Mouse (Mus musculus): ENCODE measurements around the gene Qdpr.

Gene Qdpr

DNA sequence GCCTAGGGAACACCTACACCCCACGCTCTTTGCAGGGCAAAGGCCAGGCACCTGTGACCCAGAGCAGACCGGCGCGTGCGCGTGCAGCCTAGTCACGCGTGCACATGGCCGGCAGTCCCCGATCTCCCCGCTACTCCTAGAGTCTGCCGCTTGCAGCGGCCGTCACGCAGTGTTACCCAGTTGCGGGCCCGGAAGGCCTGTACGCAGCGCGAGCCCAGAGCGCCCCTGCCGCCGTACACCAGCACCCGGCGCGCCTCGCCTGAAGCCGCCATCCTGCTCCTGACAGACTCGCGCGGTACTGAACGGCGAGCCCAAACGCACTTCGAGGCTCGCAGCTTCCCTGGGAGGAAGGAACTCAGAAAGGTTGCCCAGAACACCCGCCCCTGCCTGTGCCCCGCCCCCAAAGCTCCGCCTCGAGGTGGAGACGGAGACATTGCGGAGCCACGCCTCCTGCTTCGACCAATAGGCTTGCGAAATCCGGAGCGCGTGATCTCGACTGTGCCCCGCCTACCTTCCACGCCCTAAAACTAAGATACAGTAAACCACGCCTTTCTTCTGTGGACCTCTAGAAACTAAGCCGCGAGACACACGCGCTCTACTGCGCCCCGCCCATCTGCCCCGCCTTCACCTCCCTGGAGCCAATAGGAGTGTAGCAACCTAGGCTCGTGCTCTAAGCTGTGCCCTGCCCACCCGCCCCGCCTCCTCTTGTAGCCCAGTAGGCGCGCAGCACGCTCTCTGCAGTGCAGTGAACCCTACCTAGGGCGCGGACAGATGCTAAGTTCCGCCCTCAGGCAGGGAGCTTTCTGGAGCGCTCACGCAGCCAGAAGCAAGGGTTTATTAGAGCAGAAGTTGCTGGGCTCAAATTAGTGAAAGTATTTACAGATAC lies at the start of gene Qdpr:
Qdpr (minus strand) TSS at position 406 of the 886 bp plus-strand sequence.
- DNase-seq: peak; percentile 98

DNA sequence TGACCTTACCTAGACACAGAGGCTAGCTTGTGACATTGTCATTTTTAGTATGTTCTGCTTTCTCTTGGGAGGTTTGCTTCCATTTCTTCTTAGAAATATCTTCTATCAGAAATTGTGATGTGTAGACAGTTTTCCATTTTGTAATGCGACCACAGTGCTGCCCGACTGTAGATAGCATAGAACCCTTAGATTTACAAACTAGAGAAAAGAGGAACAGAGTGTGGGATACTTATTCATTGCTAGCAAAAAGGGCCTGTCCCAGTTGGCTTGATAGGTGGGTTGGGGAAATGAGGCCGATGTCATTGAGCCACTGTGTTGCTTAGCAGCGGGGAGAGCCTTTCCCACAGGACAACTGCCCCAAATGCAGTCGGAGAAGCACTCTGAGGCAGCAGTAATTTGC lies 47.5 kb upstream of the Qdpr start:
- no peak for DNase-seq

DNA sequence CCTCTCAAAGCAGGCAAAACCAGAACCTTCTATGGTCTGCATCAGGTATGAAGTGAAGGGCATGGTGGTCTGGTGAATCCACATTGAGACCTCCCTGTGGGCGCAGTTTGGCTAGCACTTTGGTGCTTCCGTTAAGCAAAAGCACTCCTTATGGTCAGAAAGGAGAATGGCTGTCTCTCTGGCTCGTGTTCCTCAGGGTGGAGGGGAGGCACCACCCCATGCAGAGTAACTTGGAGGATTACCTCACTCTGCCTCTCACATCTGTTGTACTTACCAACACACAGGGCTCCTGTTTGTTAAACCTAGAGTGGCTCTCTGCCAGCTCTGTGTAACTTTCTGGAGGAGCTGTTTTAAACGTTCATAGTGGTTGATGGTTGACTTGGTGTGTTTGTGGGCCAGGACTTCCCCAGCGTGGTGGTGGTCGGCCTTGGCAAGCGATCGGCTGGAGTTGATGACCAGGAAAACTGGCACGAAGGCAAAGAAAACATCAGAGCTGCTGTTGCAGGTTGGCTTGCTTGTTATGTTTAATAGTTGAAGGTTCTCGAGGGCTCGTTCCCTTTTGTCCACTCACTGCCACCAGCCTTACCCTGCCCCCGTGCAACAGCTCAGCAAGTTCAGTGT lies 47.0 kb upstream of the Qdpr start:
- DNase-seq: no peak

DNA sequence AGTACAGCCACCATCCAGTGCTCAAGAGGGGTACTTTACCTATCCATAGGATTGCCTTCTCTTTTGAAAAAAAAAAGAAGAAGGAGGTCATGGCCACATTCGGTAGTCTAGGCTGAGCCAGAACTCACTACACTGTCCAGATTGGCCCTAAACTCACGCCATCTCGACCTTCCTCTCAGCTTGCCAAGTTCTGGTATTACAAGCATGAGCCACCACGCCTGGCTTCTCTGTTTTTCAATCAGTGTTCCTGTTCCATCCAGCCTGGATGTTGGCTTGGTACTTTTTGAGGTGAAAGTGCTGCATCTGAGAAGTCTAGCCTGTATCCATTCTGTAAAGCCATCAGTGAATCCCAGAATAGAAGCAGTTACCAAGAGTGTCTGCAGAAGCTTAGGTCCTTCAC lies 46.4 kb upstream of the Qdpr start:
- DNase-seq: no peak

DNA sequence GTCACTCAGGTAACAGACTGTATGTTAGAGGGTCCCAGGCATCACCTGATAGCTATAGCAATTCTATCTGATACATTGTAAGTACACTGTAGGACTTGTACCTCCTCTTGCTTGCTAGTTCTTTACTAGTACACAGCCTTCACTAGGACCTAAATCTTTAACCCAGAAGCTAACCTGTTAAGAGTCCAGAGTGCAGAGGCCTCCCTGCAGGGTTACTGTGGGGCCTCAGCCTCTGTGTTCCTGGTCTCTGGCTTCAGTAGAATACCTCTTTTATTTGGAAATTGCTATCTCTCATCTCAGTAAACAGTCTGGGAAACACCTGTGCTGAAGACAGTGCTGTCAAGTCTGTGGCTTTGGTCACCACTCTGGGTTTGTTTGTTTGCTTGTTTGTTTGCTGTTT lies 46.0 kb upstream of the Qdpr start:
- DNase-seq: no peak

DNA sequence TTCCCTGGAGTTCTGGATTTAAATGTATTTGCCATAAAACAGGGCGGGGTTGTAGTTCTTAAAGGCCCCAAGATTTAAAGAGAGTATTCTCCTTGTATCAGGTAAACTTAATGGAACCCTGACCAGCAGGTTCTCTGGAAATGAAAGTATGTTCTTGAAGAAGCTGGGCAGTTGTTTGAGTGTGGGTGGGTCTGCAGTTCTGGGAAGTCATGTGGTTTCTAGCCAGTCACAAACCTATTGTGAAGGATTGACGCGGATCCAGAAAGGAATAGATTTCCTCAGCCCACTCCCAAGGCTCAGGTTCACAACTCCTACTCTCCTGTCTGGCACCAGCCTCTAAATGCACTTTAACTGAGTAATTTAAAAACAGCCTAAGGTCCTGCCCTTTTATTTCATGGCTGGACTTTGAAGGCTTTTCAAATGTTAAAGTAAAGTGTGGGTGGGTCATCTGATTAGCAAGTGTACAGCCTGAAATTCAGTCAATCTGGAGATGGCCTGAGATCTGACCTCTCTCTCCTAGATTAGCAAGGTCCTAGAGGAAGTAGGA lies 45.5 kb upstream of the Qdpr start:
- DNase-seq: no peak

DNA sequence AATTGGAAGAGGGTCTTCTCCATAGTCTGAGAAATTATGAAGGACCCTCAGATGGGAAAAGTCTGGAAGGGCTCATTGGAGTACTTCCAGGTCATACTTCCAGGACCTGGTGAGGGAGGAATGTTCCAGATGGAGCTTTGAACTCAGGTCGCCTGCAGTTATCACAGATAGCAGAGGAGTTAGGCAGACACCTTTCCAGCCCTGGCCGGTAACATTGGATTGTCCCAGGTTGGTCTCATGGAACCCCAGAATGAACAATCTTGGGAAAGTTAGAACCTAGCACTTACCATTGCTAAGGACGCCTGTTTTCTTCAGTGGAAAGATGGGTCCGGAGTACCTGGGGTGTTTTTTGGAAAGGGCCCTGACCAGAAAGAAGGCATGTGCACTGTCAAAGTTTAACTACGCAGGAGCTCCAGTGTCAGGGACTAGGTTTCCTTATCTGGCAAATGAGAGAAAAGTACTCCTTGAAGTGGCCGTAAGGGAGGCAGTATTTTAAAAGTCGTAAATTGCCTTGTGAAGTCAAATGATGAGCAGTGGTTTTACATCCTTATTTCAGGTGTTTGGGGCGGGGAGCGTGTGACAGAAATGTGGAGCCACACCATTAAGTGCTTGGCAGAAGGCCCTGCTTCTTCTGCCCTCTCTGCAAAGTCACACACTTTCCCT lies 44.2 kb upstream of the Qdpr start:
- no peak for DNase-seq

DNA sequence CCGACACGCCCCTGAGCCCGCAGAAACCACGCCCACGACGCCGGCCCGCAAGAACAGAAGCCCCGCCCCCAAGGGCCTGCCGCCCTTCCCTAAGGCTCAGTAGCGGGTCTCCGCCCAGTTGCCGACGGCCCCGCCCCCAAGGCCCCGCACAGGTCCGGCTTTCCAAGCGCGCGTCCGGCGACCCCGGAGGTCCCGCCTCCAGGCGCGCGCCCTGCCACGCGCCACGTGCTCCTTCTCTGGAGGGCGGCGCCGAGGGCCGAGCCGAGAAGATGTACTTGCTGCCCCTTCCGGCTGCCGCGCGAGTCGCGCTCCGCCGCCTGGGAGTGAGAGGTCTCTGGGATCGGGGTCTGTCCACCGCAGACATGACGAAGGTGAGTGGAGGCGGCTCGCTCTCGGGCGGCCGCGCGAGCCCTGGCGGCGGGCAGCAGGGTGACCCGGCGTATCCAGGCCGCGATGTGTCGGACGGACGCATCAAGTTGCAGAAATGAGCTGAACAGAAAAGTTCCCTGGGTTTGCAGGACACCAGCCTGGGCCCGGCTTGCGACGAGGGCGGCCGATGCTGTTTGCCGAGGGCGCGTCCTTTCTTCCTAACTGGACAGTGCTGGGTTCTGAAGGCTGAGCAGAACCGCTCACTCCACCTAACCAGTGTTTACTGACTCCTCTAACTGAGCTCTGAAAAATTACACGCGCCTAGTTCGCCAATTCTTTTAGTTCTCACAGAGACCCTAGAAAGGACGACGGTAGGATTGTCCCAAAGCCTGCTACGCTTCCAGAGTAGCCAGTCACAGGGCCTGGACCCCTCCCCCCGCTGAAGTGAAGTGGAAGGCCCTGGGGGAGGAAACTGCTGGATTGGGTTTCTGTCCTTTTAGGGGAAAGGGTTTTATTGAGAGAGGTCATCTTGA lies 43.4 kb upstream of the Qdpr start, which contains the start of gene Lap3:
Lap3 (plus strand) TSS at position 184 of the 902 bp plus-strand sequence.
- peak; percentile 99 for DNase-seq

DNA sequence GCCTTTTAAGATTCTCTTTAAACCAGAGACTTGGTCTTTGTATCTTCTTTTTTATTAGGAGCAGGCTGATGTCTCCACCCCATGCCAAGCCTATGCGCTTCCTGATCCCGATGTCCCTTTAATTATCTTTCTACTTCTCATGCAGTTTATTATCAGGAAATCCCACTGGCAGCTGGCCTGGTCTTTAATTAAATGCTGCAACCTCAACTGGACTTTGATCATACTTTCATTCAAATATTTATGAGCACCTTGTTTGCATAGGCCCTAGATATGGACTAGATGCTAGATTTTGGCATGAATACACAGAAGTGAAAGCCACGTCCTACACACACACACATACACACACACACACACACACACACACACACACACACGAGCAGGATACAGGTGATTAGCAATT lies 41.7 kb upstream of the Qdpr start:
- no peak for DNase-seq

DNA sequence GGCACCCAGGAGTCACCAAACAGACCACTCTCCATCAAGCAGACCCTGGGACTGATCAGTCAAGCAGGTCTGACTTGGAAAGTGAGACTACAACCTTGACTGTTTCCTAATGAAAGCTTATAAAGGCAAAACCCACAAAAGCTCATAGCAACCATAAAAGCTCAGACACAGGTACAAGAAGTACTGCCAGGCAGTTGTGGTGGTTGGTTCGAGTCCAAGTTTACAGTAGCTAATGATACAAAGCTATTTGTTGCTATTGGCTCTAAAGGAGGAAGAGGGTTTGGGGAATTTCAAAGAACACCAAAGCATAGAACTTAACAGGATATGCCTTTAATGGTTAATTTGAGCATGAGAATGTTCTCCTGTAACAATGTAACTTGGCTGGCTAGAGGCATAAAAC lies 33.6 kb upstream of the Qdpr start:
- DNase-seq: no peak

DNA sequence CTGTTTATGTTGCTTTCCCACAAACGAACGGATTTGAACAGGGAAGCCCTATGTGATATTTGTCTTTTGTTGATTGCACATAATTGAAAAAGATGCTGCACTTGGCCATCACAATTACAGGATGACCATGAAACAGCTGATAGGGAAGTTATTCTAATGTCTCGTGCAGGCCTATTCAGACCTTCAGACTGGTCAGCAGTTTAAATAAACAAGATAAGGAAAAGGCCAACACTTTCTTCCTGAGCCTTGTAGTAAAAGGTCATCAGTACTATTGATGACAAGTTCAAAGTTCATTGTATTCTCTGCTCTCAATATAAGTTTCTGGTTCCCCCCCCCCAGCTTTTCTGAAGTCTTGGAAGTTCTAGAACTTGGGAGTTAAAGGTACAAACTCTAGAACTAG lies 32.6 kb upstream of the Qdpr start:
- DNase-seq: no peak

DNA sequence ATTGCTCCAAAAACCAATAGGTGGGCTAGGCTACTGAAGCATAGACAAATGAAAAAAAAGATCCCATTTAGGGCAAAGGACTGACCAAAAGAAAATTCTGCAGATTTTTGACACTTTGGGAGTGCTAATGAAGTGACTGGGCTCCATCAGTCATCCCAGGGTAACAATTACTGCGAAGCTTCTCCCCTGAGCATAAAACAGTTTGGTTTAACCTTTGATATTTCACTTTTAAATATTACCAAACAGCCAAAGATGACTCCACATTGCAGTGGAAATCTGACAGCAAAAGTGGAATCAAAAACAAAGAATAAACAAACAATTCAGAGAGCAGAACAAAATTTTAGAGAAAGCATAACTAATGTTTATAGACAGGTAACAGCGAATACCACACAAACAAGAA lies 31.1 kb upstream of the Qdpr start:
- no peak for DNase-seq

DNA sequence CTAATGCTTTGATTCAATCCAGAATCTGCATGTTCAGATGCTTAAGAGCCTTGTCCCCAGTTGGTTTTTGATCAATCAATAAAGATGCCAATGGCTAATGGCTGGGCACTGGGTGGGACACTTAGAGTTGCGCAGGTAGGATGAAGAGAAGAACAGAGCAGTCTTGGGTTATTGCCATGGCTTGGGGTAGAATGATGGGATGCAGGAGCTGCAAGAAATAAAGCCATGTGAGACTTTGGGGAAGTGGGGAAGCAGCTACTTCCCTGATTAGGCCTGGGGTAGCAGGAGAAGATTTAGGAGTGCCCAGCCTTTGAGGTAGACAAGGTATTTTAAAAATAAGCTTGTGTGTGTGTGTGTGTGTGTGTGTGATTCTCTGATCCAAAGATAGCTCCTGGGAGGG lies 30.0 kb upstream of the Qdpr start:
- no peak for DNase-seq

DNA sequence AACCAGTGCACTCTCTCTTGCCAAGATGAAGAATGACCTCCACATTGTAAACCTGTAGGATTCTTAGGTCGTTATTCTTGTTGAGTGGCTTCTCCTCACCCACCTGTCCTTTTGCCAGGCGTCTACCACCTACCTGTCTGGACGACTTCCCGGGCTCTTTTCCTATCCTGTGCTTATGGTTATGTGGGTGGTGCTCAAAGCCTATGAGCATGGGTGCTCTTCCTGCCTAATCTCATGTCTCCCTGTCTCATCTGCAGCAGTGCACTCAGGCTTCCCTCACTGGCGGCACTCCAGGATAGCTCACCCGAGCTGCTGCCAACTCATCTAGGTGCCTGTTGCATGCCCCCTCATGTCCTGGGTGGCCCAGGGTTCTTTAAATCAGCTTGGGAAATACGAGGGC lies 27.6 kb upstream of the Qdpr start:
- DNase-seq: no peak

DNA sequence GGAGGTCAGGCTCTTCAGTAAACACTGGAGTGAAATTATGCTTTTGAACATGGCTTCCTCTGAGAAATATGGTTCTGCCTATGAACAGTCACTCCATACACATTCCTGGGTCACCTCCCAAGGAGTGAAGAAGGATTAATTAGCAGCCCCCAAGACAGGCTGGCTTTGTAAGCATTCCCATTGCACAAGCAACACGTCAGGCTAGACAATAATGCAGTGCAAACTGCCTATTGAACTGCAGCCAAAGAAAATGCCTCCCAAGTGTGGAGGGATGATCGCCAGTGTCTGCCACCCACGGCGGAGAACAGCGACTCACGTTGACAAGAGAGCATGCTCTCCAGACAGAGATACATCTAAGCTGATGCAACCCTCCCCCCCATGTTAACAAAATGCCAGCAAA lies 26.3 kb upstream of the Qdpr start:
- DNase-seq: no peak

DNA sequence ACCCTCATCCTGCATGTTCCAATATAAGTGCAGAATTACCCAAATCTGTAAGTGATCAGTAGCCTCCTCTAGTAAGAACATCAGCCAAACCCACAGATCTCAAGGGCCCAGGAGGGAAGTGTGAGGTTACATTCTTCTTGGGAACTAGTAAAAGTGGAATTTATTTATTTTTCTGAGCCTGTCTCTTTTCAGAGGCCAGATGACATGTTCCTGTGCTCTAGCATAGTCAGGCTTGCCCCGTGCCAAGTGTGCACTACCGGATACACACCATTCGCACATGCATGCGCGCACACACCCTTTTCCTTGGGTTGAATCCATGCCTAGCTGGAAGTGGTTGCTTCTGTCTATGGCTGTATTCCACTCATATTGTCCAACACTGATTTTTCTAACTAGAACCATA lies 25.7 kb upstream of the Qdpr start:
- DNase-seq: no peak

DNA sequence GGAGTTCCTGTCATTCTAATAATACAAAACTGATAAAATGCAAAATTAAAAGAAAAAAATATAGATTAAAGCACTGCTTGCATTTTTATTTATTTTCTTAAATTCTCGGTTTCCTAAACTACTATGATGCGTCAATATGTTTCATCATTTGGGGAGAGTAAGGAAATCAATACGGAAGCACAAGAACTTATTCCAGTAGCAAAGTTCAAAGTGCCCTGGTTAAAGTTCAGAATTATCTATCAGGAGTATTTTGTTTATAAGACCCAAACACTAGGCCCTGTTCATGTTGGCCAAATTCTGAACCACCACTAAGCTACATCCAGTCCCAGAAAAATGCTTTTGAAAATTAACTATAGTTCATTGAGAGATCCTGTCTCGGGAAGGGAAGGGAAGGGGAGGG lies 24.7 kb upstream of the Qdpr start:
- DNase-seq: no peak

DNA sequence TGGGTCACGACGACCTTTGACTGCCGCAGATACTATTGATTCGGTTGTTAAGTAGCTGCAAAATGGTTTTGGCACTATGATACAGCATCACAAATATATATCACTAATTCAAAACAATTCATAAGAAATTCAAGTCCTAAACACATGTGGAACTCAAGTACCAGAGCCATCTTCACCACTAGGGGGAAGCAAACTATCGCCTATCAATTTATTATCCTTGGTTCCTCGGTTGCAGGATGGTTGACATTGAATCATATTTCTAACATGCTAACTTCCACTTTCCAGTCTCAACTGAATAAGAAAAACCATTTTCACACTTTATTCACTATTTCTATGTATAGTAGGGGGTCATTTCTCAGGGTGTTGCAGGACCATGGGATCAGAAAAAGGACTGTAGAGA lies 24.2 kb upstream of the Qdpr start:
- DNase-seq: peak; percentile 10

DNA sequence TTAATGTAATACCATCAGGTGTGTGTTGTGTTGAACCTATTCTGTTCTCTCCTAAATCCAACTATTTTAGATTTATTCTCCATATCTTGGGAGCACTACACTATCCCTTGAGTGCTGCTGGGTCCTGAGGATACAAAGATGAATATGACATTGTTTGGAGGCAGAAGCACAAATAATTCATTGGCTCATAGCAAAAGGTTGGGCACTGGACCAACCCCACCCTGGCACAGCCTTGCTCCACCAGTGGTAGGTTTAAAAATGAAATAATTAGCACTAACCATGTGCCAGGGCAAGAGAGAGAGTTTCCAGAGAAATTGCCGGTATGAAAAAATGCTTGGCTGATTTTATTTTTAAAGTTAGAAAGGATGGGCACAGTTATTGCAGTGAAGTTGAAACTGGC lies 23.5 kb upstream of the Qdpr start:
- DNase-seq: no peak

DNA sequence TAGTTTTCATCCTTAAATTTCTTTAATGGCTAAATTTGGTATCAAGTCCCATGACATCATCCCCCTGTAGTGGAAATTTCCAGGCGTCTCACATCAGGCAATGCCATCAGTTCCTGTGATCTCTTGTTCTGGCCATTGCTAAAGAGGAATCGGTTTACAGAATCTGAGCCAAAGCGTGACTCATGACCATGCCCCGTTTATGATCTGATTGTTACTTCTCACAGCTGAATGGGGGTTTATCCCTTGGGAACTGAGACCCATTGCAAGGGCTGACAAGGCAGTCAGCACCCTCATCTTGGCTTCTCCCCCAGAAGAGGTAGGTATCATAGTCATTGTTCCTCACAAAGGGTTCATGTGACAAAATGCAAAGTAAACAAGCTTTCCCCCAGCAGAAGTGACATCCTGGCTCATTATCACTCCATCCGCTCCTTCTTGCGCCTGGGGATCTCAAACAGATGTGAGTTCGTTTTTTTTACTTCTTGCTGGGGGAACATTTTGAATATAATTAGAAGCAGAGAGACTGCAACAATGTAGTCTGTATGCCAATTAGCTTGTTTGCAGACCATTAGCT lies 22.9 kb upstream of the Qdpr start:
- no peak for DNase-seq

DNA sequence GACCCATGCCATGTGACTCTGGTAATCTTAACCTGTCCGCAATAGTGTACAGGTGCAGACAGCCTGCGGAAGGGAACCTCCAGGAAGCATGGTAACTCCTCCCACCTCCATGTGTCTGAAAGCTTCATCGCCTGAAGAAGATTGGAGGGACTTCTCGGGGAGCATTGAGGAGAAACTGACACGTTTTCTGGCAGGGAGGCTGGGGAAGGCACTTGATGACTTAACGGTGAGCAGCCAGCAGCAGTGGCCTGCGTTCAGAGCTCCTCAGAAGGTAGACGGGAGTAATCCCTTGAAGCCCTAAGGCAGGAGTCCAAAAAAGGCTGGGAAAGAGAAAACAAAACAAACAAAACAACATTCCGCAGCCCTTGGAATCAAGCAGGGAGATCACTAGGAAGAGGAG lies 4.4 kb upstream of the Qdpr start:
- DNase-seq: no peak

DNA sequence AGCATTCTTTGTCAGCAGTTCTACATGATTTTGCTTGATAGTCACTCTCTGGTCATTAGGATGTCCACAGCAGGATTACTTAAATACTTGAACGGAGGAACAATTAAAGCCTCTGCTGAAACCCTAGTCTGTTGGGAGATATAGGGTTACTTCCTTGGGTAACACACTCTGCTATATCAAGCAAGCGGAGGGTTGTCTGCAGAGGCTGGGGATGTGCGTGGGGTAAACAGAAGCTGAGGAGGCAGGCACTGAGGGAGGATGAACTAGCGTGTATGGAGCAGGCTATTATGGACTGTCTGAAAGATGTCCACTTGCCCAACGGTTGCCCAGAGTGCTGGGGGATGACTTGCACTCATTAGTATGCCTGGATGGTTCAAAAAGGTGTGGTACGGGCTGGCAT lies 3.4 kb upstream of the Qdpr start, which contains the start of gene Clrn2:
Clrn2 (plus strand) TSS at position 301 of the 400 bp plus-strand sequence.
- DNase-seq: no peak
